Mouse (Mus musculus): ENCODE measurements at regions not wholly inside any gene's neighbourhood (a gene's known extent, or its start where the extent isn't known, plus 50 kb on each side); places are given as distances from the start of the nearest gene placed in this dataset.

DNA sequence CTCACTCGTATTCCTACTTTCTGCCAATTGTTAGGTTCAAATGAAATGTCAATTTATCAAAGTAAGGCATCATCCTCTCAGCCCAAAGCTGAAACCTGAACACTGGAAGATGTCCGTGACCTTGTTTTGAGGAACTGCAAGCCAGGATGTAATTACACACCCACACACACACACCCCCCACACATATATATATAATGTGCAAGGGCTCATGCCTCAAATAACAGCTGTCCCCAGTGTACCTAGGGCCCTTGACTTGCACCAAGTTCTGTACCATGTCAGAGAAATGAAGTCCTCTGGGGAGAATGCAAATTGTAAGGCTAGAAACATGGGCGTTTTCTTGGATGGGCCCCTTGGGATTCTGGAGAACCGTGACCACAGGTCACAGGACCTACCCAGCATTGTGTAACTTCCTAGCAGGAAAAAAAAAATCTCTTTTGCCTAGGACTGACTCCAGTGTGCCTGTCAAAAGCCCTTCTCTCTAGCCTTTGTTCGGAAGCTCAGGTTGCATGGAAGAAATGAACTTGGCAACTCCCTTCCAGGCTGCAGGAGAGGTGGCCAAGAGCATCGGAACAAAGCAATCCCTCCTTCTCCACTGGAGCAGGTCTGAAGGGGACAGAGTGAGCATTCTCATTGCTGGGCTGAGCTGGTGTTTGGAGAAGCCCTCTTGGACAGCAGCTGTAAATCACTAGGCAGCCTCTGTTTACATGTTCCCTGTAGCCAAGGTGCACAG lies 118.5 kb downstream of the Trib2 start:
- in situ Hi-C loops (cut with MboI; ENCODE audit: low pct_ligation_motif_present, low pct_unique_long_range_greater_than_20kb, low sequenced_read_pairs), result no loop called here
- H3K4me2 ChIP-seq (ENCODE audit: insufficient read depth, low read depth, poor library complexity, severe bottlenecking), result no peak overlapping the region
- no peak overlapping the region for H3K9ac ChIP-seq (ENCODE audit: insufficient read depth, low read depth)
- no peaks in the 10 kb centered on the region for H3K9me3 ChIP-seq (replicated peaks; ENCODE audit: low read length)
- TF ChIP-seq CHD1 (IDR thresholded peaks at IDR 0.05; ENCODE audit: low read depth, low read length) (no peak), BHLHE40 (IDR thresholded peaks at IDR 0.05; ENCODE audit: low read depth, low read length) (no peak), ELF1 (IDR thresholded peaks at IDR 0.05; ENCODE audit: low read depth, low read length) (no peak), SIN3A (IDR thresholded peaks at IDR 0.05; ENCODE audit: low read length) (no peak), HCFC1 (IDR thresholded peaks at IDR 0.05; ENCODE audit: low read depth, low read length) (no peak), UBTF (IDR thresholded peaks at IDR 0.05; ENCODE audit: low read depth, low read length) (no peak), ZKSCAN1 (IDR thresholded peaks at IDR 0.05; ENCODE audit: borderline replicate concordance, low read depth, low read length) (no peak), NRF1 (IDR thresholded peaks at IDR 0.05; ENCODE audit: low read depth, low read length) (no peak), MAX (IDR thresholded peaks at IDR 0.05; ENCODE audit: low read length) (no peak), CTCF (conservative IDR thresholded peaks at IDR 0.05 in 1 of 2, IDR thresholded peaks at IDR 0.05 in 1 of 2; ENCODE audit: low read depth in 2 of 2, low read length in 2 of 2) (no peak), EP300 (IDR thresholded peaks at IDR 0.05; ENCODE audit: low read length) (no peak)
- no peak overlapping the region for H3K27ac ChIP-seq (ENCODE audit: insufficient read depth, low read depth)
- H3K79me2 ChIP-seq (replicated peaks; ENCODE audit: control insufficient read depth, extremely low read depth, insufficient read depth, poor library complexity, severe bottlenecking), result no peaks in the 10 kb centered on the region
- H3K4me1 ChIP-seq (ENCODE audit: control insufficient read depth in 1 of 2, insufficient read depth in 2 of 2), result peaks cover 7 to 13% of the 10 kb centered on the region in 2 experiments; a peak in 2 of 4 replicates
- dilution Hi-C loops (cut with MboI; ENCODE audit: extremely low pct_ligation_motif_present, extremely low pct_unique_long_range_greater_than_20kb, low sequenced_read_pairs), result no loop called here
- H3K27me3 ChIP-seq (replicated peaks), result no peaks in the 10 kb centered on the region
- DNase-seq (ENCODE audit: extremely low read depth), result no peak
- no peaks in the 10 kb centered on the region for H3K36me3 ChIP-seq (replicated peaks in 1 of 2; ENCODE audit: control insufficient read depth in 1 of 2, insufficient read depth in 1 of 2, low read length in 1 of 2)
- H3K4me3 ChIP-seq (replicated peaks in 1 of 3; ENCODE audit: low read depth in 2 of 3, low read length in 2 of 3, poor library complexity in 1 of 3), result no peak overlapping the region

DNA sequence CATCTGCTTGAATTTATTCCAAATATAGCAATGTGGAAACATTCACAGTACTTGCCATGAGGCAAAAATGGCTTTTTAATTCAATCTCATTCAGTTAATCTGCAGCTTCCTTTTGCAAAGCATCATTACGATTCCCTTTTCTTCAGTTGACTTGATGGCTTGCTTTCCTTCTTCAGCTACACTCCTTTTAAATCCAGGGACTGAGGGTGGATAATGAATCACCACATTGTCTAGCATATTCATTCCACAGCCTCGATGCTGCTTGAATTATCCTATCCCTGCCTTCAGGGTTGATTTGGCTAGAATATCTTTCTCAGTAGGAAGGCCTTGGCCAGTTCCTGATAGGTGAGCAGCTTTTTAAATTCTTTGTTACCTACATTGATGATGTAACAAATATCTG lies 128.4 kb downstream of the Trib2 start:
- Histone ChIP-seq H3K4me1 (ENCODE audit: control insufficient read depth in 1 of 2, insufficient read depth in 2 of 2) (no peaks in the 10 kb centered on the region), H3K4me2 (ENCODE audit: insufficient read depth, low read depth, poor library complexity, severe bottlenecking) (no peak overlapping the region), H3K27me3 (replicated peaks) (no peaks in the 10 kb centered on the region), H3K27ac (ENCODE audit: insufficient read depth, low read depth) (no peak overlapping the region), H3K9ac (ENCODE audit: insufficient read depth, low read depth) (no peak overlapping the region), H3K79me2 (replicated peaks; ENCODE audit: control insufficient read depth, extremely low read depth, insufficient read depth, poor library complexity, severe bottlenecking) (no peaks in the 10 kb centered on the region), H3K36me3 (replicated peaks in 1 of 2; ENCODE audit: control insufficient read depth in 1 of 2, insufficient read depth in 1 of 2, low read length in 1 of 2) (no peaks in the 10 kb centered on the region), H3K4me3 (replicated peaks in 1 of 3; ENCODE audit: low read depth in 2 of 3, low read length in 2 of 3, poor library complexity in 1 of 3) (no peak overlapping the region), H3K9me3 (replicated peaks; ENCODE audit: low read length) (no peaks in the 10 kb centered on the region)
- dilution Hi-C loops (cut with MboI; ENCODE audit: extremely low pct_ligation_motif_present, extremely low pct_unique_long_range_greater_than_20kb, low sequenced_read_pairs), result no loop called here
- TF ChIP-seq NRF1 (IDR thresholded peaks at IDR 0.05; ENCODE audit: low read depth, low read length) (no peak), ELF1 (IDR thresholded peaks at IDR 0.05; ENCODE audit: low read depth, low read length) (no peak), ZKSCAN1 (IDR thresholded peaks at IDR 0.05; ENCODE audit: borderline replicate concordance, low read depth, low read length) (no peak), CHD1 (IDR thresholded peaks at IDR 0.05; ENCODE audit: low read depth, low read length) (no peak), MEF2A (IDR thresholded peaks at IDR 0.05; ENCODE audit: borderline replicate concordance, low read depth, low read length) (no peak), BHLHE40 (IDR thresholded peaks at IDR 0.05; ENCODE audit: low read depth, low read length) (no peak), UBTF (IDR thresholded peaks at IDR 0.05; ENCODE audit: low read depth, low read length) (no peak)
- DNase-seq (ENCODE audit: extremely low read depth), result no peak
- in situ Hi-C loops (cut with MboI; ENCODE audit: low pct_ligation_motif_present, low pct_unique_long_range_greater_than_20kb, low sequenced_read_pairs), result no loop called here

DNA sequence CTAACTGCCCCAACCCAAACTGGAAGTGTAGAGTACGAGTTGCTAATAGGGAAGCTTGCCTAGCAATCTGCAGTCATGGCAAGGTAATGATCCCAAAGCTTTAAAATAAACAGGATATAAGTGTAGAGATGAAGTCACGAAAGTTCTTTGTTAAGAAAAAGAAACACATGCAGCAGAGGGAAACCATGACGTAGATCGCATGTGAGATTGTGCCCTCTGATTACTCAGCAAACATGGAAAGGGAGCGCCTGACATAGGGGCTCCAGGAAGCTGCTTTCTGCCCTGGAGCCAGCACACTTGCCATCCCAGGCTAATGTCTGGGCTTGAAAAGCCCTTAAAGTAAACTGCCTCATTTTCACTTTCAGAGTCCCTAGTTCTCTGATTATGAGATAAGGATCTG lies 132.4 kb downstream of the Trib2 start:
- Histone ChIP-seq H3K36me3 (replicated peaks in 1 of 2; ENCODE audit: control insufficient read depth in 1 of 2, insufficient read depth in 1 of 2, low read length in 1 of 2) (no peaks in the 10 kb centered on the region), H3K4me1 (ENCODE audit: control insufficient read depth in 1 of 2, insufficient read depth in 2 of 2) (no peaks in the 10 kb centered on the region), H3K79me2 (replicated peaks; ENCODE audit: control insufficient read depth, extremely low read depth, insufficient read depth, poor library complexity, severe bottlenecking) (no peaks in the 10 kb centered on the region), H3K4me2 (ENCODE audit: insufficient read depth, low read depth, poor library complexity, severe bottlenecking) (no peak overlapping the region), H3K4me3 (replicated peaks in 1 of 3; ENCODE audit: low read depth in 2 of 3, low read length in 2 of 3, poor library complexity in 1 of 3) (no peak overlapping the region), H3K9me3 (replicated peaks; ENCODE audit: low read length) (no peaks in the 10 kb centered on the region), H3K27ac (ENCODE audit: insufficient read depth, low read depth) (no peak overlapping the region), H3K9ac (ENCODE audit: insufficient read depth, low read depth) (no peak overlapping the region), H3K27me3 (replicated peaks) (no peaks in the 10 kb centered on the region)
- dilution Hi-C loops (cut with MboI; ENCODE audit: extremely low pct_ligation_motif_present, extremely low pct_unique_long_range_greater_than_20kb, low sequenced_read_pairs) (no loop called here), in situ Hi-C loops (cut with MboI; ENCODE audit: low pct_ligation_motif_present, low pct_unique_long_range_greater_than_20kb, low sequenced_read_pairs) (no loop called here)
- TF ChIP-seq MAZ (IDR thresholded peaks at IDR 0.05; ENCODE audit: low read depth, low read length) (no peak), ZMIZ1 (IDR thresholded peaks at IDR 0.05; ENCODE audit: low read depth, low read length) (no peak)
- DNase-seq (ENCODE audit: extremely low read depth), result no peak
